Mouse (Mus musculus): ENCODE results near the gene Alox12. TPM values are rescaled to one million over a fixed set of nuclear protein-coding genes. Genes with fewer than 3 reads are reported as not detected.

Gene Alox12
- polyA plus RNA-seq, 1 experiment from 2014 or later, result 3.3 TPM

DNA sequence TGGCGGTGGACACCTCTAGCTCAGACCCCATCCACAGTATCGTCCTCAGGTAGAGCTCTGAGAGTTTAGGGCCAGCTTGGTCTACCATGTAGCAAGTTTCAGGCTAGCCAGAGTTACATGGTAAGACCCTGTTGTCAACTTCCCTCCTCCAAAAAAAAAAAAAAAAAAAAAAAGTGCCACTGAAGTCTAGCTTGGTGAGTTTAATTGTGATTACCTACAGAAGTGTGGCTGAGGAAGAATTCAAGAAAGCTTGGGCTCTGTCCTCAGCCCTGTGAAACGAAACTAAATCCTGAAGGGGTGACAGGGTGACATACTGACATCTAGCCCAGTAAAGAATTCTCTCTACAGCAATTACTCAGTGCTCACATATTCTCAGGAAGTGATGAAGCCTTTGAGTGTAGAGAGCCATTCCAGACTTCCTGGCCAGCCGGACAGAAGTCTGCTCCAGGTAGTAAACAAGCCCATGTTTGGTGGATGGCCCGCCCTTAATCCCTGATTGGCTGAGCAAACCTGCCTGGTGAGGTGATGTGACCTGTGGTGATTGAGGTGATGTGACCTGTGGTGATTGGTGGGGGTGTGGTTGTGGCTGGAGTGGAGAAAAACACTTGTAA lies 46.3 kb downstream of the Alox12 start:
- Histone ChIP-seq H3K4me3 (ENCODE audit: low read depth, low read length) (no peak overlapping the region), H3K27me3 (ENCODE audit: control insufficient read depth, insufficient read depth, low read length) (peaks cover 13% of the 10 kb centered on the region), H3K4me1 (ENCODE audit: control insufficient read depth, insufficient read depth, low read length) (0 out of 2 replicates have a peak, but pooled peaks cover 2% of the 10 kb centered on the region), H3K27ac (replicated peaks; ENCODE audit: low read depth, low read length) (no peak overlapping the region), H3K36me3 (ENCODE audit: control insufficient read depth, insufficient read depth, low read length) (no peaks in the 10 kb centered on the region), H3K9me3 (ENCODE audit: control insufficient read depth, low read length) (no peaks in the 10 kb centered on the region), H3K9ac (ENCODE audit: low read length) (no peak overlapping the region), H3K4me2 (ENCODE audit: low read depth, severe bottlenecking) (no peak overlapping the region)
- DNase-seq (ENCODE audit: low spot score), result no peak
- no peak for ATAC-seq (ENCODE audit: insufficient number of reproducible peaks, low FRiP score, low TSS enrichment, low read depth)
- 73% methylated on average over 5 of the region's 5 CpGs for WGBS

DNA sequence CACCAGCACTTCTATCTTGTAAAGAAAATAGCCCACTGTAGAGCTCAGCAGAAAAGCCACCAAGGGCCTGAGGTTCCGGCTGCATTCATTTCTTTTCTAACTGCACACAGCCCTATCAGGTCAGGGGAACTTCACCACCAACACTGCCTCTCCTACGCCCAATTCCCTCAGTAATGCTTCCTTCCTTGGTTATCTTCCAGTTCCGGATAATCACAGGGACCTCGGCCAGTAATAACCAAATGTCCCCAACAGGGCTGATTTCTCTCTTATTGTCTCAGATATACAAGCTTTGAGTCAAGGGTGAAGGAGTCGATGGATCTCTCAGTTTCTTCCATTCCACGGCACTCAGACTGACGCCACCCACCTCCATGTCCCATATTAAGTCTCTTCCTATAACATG lies 47.9 kb downstream of the Alox12 start:
- no peak for DNase-seq (ENCODE audit: low spot score)
- H3K4me2 ChIP-seq (ENCODE audit: low read depth, severe bottlenecking), result no peak overlapping the region
- no peak for ATAC-seq (ENCODE audit: insufficient number of reproducible peaks, low FRiP score, low TSS enrichment, low read depth)
- no peaks in the 10 kb centered on the region; the same call in 1 of the 2 replicates for H3K27me3 ChIP-seq (ENCODE audit: control insufficient read depth, insufficient read depth, low read length)
- no peak overlapping the region for H3K4me3 ChIP-seq (ENCODE audit: low read depth, low read length)
- no peaks in the 10 kb centered on the region for H3K36me3 ChIP-seq (ENCODE audit: control insufficient read depth, insufficient read depth, low read length)
- H3K9me3 ChIP-seq (ENCODE audit: control insufficient read depth, low read length), result no peaks in the 10 kb centered on the region
- H3K9ac ChIP-seq (ENCODE audit: low read length), result no peak overlapping the region
- no peaks in the 10 kb centered on the region for H3K4me1 ChIP-seq (ENCODE audit: control insufficient read depth, insufficient read depth, low read length)
- H3K27ac ChIP-seq (replicated peaks; ENCODE audit: low read depth, low read length), result no peak overlapping the region
- 87% methylated on average over 7 of the region's 7 CpGs for WGBS

DNA sequence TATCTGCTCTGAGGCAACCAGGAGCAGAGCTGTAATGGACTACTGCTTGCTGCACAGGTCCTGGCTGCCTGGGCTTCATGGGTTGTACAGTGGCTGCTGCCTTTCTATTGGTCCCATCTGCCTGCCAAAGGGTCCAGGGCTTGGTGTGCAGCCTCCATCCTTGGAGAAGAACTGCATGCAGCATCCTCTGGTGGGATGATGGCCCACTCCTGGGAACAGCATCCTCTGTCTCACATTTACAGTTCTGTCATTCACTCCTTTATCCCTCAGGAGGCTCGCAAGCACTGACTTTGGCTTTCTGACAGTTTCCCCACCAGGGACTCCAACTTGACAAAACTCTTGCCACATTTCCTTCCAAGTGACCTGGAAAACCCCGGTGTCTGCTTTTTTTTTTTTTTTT lies 48.4 kb downstream of the Alox12 start:
- WGBS, result 79% methylated on average over 2 of the region's 2 CpGs
- Histone ChIP-seq H3K4me2 (ENCODE audit: low read depth, severe bottlenecking) (no peak overlapping the region), H3K4me3 (ENCODE audit: low read depth, low read length) (no peak overlapping the region), H3K27me3 (ENCODE audit: control insufficient read depth, insufficient read depth, low read length) (no peaks in the 10 kb centered on the region), H3K27ac (replicated peaks; ENCODE audit: low read depth, low read length) (no peak overlapping the region), H3K9me3 (ENCODE audit: control insufficient read depth, low read length) (no peaks in the 10 kb centered on the region), H3K9ac (ENCODE audit: low read length) (no peak overlapping the region), H3K4me1 (ENCODE audit: control insufficient read depth, insufficient read depth, low read length) (no peaks in the 10 kb centered on the region), H3K36me3 (ENCODE audit: control insufficient read depth, insufficient read depth, low read length) (no peaks in the 10 kb centered on the region)
- ATAC-seq (ENCODE audit: insufficient number of reproducible peaks, low FRiP score, low TSS enrichment, low read depth), result no peak
- no peak for DNase-seq (ENCODE audit: low spot score)

DNA sequence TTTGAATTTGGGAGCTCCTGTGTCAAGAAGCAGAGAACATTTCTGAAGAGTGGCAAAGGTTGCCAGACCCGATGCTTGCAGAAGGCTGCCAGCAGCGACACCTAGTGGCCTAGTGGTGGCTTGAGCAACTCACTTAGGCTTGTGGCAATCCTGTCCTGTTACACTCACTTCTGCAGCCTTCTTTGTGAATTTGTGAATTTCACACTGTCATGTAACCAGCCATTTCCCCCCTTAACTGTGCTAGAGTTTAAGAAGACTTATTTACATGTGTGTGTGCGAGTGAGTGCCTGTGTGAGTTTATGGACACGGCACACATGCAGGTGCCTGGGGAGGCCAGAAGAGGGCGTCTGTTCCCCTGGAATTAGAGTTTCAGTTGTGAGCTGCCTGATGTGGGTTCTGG lies 53.5 kb downstream of the Alox12 start:
- Histone ChIP-seq H3K4me3 (ENCODE audit: low read depth, low read length) (no peak overlapping the region), H3K9ac (ENCODE audit: low read length) (no peak overlapping the region), H3K27ac (replicated peaks; ENCODE audit: low read depth, low read length) (no peak overlapping the region), H3K4me1 (ENCODE audit: control insufficient read depth, insufficient read depth, low read length) (no peaks in the 10 kb centered on the region), H3K27me3 (ENCODE audit: control insufficient read depth, insufficient read depth, low read length) (no peaks in the 10 kb centered on the region), H3K4me2 (ENCODE audit: low read depth, severe bottlenecking) (no peak overlapping the region), H3K9me3 (ENCODE audit: control insufficient read depth, low read length) (no peaks in the 10 kb centered on the region), H3K36me3 (ENCODE audit: control insufficient read depth, insufficient read depth, low read length) (no peaks in the 10 kb centered on the region)
- peak; percentile 91 for DNase-seq (ENCODE audit: low spot score)
- no peak for ATAC-seq (ENCODE audit: insufficient number of reproducible peaks, low FRiP score, low TSS enrichment, low read depth)
- 39% methylated on average over 5 of the region's 5 CpGs for WGBS

DNA sequence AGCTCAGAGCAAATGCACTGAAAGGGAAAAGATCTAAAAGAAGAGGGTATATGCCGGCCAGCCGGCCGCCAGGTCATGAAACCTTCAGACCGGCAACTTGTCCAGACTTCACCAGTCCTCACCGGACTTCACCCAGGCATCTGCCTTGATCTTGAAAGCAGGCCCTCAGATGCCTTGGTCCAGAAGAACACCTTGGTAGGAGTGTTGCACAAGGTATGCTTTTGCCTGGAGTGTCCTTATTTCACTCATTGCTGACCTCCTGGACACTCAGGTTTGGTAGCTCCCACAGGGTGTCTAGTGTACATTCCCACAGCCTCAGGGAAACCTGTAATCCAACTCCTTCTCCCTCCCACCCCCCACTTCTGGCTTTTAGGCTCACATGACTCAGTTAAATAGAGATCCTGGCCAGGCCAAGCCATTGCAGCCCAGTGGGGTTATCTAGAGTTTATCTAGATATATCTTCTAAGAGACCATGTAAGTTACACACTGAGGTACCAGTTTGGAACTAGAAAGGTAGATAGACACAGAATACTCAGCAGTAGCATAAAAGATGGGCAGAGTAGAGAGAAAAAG lies 55.0 kb downstream of the Alox12 start:
- Histone ChIP-seq H3K9me3 (ENCODE audit: control insufficient read depth, low read length) (no peaks in the 10 kb centered on the region), H3K27me3 (ENCODE audit: control insufficient read depth, insufficient read depth, low read length) (no peaks in the 10 kb centered on the region), H3K36me3 (ENCODE audit: control insufficient read depth, insufficient read depth, low read length) (no peaks in the 10 kb centered on the region), H3K4me3 (ENCODE audit: low read depth, low read length) (no peak overlapping the region), H3K9ac (ENCODE audit: low read length) (no peak overlapping the region), H3K4me2 (ENCODE audit: low read depth, severe bottlenecking) (no peak overlapping the region), H3K4me1 (ENCODE audit: control insufficient read depth, insufficient read depth, low read length) (no peaks in the 10 kb centered on the region), H3K27ac (replicated peaks; ENCODE audit: low read depth, low read length) (no peak overlapping the region)
- no peak for DNase-seq (ENCODE audit: low spot score)
- no peak for ATAC-seq (ENCODE audit: insufficient number of reproducible peaks, low FRiP score, low TSS enrichment, low read depth)
- whole genome bisulfite sequencing, result 84% methylated on average over 5 of the region's 5 CpGs

DNA sequence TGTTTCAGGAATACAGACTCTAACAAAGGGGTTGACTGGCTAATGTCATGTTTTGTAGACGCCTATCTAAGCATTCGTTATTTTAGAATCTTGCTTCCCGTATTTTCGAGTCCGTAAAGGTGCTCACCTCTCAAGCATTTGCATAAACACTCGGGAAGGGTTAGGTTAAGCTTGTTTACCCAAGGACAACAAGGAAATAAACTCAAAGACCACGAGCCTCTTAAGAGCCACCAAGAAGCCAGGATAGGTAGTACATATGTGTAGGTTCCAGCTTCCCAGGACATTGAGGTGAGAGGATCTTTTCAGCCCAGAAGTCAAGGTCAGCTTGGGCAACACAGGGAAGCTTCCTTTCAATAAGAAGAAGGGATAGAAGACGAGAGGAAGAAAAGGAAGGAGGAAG lies 56.0 kb downstream of the Alox12 start:
- 80% methylated on average over 8 of the region's 8 CpGs for WGBS
- ATAC-seq (ENCODE audit: insufficient number of reproducible peaks, low FRiP score, low TSS enrichment, low read depth) (no peak), DNase-seq (ENCODE audit: low spot score) (no peak)
- Histone ChIP-seq H3K9me3 (ENCODE audit: control insufficient read depth, low read length) (no peaks in the 10 kb centered on the region), H3K9ac (ENCODE audit: low read length) (no peak overlapping the region), H3K36me3 (ENCODE audit: control insufficient read depth, insufficient read depth, low read length) (no peaks in the 10 kb centered on the region), H3K4me3 (ENCODE audit: low read depth, low read length) (no peak overlapping the region), H3K4me2 (ENCODE audit: low read depth, severe bottlenecking) (no peak overlapping the region), H3K27me3 (ENCODE audit: control insufficient read depth, insufficient read depth, low read length) (no peaks in the 10 kb centered on the region), H3K27ac (replicated peaks; ENCODE audit: low read depth, low read length) (no peak overlapping the region), H3K4me1 (ENCODE audit: control insufficient read depth, insufficient read depth, low read length) (no peaks in the 10 kb centered on the region)

DNA sequence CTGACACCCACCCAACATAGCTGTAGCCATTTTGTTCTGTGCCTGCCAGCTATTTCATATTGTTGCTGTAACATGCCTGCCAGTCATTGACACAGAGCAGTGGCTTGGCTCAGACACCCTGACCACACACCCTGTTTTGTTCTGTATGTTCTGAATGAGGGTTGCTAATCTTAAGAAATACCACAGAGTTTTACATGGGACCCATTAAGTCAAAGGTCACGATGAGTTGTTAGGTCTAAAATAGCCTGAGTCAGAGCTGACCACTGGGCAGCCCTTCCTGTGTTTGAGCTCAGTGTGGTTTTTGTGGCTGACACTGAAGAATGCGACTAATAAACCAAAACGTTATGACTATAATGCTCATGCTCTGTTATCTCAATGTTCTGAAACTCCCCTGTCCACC lies 56.8 kb downstream of the Alox12 start:
- Histone ChIP-seq H3K27me3 (ENCODE audit: control insufficient read depth, insufficient read depth, low read length) (no peaks in the 10 kb centered on the region), H3K9me3 (ENCODE audit: control insufficient read depth, low read length) (no peaks in the 10 kb centered on the region), H3K4me3 (ENCODE audit: low read depth, low read length) (no peak overlapping the region), H3K4me1 (ENCODE audit: control insufficient read depth, insufficient read depth, low read length) (no peaks in the 10 kb centered on the region), H3K9ac (ENCODE audit: low read length) (no peak overlapping the region), H3K36me3 (ENCODE audit: control insufficient read depth, insufficient read depth, low read length) (no peaks in the 10 kb centered on the region), H3K27ac (replicated peaks; ENCODE audit: low read depth, low read length) (no peak overlapping the region), H3K4me2 (ENCODE audit: low read depth, severe bottlenecking) (no peak overlapping the region)
- ATAC-seq (ENCODE audit: insufficient number of reproducible peaks, low FRiP score, low TSS enrichment, low read depth), result no peak
- no peak for DNase-seq (ENCODE audit: low spot score)
- 88% methylated on average over 3 of the region's 3 CpGs for WGBS

DNA sequence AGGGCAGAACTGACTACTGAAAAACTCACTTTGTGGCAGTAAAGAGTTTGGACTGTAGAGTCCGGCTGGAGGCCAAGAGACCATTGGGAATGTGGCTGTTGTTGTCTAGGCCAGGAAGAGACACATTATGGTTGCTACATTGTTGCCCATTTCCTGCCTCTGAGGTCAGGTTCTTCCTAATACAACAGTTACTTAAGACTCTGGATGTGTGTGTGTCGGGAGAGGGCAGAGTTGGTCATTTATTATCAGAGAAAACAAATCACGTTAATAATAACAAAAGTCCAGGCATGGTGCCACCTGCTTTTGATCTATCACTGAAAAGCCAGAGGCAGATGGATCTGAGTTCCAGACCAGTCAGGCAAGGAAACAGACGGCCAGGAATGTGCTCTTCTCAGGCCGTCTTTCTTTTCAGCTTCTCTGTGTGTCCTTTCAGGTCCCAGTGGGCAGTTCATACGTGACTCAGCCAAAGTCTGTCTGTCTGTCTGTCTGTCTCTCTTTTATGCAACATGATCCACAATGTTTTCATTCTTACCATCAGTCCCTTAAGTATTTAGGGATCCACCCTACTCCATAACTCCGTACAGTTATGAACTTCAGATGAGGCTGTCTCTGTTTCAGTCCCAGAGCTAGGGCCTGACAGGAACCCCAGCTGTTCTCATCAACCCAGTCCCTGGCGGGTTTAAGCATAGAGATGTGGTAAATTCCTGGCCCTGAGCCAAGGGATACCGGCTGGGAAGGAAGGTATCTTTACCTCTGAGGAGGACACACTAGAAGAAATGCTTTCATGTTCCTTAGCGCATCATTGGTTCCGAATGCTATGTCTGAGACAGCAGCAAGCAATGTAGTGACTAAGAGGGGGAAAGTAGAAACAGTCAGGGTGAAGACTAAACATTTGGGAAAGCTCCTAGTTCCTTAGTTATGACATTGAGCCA lies 61.5 kb downstream of the Alox12 start:
- 63% methylated on average over 11 of the region's 11 CpGs for WGBS
- DNase-seq (ENCODE audit: low spot score) (no peak), ATAC-seq (ENCODE audit: insufficient number of reproducible peaks, low FRiP score, low TSS enrichment, low read depth) (no peak)
- Histone ChIP-seq H3K4me3 (ENCODE audit: low read depth, low read length) (no peak overlapping the region), H3K4me1 (ENCODE audit: control insufficient read depth, insufficient read depth, low read length) (no peaks in the 10 kb centered on the region), H3K36me3 (ENCODE audit: control insufficient read depth, insufficient read depth, low read length) (no peaks in the 10 kb centered on the region), H3K9me3 (ENCODE audit: control insufficient read depth, low read length) (no peaks in the 10 kb centered on the region), H3K4me2 (ENCODE audit: low read depth, severe bottlenecking) (no peak overlapping the region), H3K27me3 (ENCODE audit: control insufficient read depth, insufficient read depth, low read length) (no peaks in the 10 kb centered on the region), H3K27ac (replicated peaks; ENCODE audit: low read depth, low read length) (no peak overlapping the region), H3K9ac (ENCODE audit: low read length) (no peak overlapping the region)

All from limb, embryonic 11.5 days (tissue).